Mouse (Mus musculus): ENCODE results near the gene Tox4. TPM values are rescaled to one million over a fixed set of nuclear protein-coding genes. Genes with fewer than 3 reads are reported as not detected.

Gene Tox4
- polyA plus RNA-seq, 1 experiment from 2014 or later, result 56.0 TPM

DNA sequence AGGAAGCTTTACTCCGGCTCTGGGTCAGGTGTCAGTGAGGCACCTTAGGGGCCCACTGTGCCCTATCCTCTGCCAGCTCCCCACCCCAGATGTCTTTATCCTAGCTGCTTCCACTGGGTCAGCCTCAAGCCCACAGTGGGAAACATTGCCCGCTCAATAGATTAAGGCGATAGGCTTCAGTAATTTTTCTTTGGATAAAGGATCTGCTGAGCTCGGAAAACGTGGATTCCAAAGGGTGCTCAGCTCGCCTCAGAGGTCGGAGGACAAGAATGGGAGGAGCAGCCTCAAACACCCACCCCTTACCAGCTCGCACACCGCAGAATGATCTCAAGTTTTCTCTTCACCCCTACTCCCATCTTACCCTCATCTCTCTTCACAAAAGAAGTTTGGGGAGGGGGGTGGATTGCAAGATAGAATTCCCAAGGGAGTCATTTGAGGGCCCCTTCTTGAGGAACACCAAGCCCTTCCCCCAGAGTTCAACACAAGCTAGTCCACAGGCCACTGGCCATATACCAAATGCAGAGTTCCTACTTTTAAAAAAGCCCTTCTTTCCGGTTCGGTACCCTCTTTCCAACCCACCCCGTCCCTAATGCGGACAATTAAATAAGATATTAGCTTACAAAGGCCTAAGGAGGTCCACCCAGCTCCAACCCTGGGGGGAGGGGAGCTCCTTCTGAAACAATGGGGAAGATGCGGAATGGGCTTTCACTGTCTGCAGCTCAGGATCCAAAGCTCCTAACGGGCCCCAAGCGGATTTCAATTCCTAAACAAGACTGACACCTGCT is 37.7 kb downstream of the Tox4 start:
- peak; percentile 66 for ATAC-seq (ENCODE audit: insufficient number of reproducible peaks, insufficient read depth, low FRiP score, low read depth)
- H3K36me3 ChIP-seq (ENCODE audit: control insufficient read depth, insufficient read depth, low read length), result peaks cover 25% of the 10 kb centered on the region
- H3K4me1 ChIP-seq (ENCODE audit: control insufficient read depth, insufficient read depth, low read length), result peaks cover 13% of the 10 kb centered on the region
- peak overlapping the region; percentile 83 for H3K4me2 ChIP-seq (replicated peaks; ENCODE audit: low read depth, low read length)
- H3K4me3 ChIP-seq (ENCODE audit: low read depth, low read length), result peak overlapping the region; percentile 74
- no peaks in the 10 kb centered on the region for H3K9me3 ChIP-seq (ENCODE audit: control insufficient read depth, low read depth, low read length)
- peak overlapping the region; percentile 91 for H3K27ac ChIP-seq (ENCODE audit: low read length)
- H3K9ac ChIP-seq (replicated peaks; ENCODE audit: low read depth, low read length), result peak overlapping the region; percentile 84; the same call in 1 of the 2 replicates
- H3K27me3 ChIP-seq (ENCODE audit: control insufficient read depth, insufficient read depth, low read length), result no peaks in the 10 kb centered on the region
- 7% methylated on average over 16 of the region's 16 CpGs for WGBS

DNA sequence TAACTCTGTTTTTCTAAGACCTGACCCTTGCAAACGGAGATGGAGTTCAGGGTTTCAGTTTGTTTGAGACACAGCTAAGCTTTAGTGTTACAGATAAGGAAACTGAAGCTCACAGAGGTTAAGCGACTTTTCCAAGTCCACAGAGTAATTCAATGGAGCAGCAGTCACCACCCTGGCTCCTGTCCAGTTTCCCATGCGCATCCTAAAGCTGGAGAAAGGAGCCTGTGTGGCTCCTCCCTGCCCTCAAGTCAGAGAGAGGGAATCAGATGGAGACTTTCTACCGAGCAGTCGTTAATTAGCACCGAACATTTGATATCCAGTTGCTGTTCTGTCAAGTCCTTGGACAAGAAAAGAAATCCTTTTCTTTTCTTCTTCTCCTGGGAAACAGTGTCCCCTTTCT is 40.4 kb downstream of the Tox4 start:
- Histone ChIP-seq H3K36me3 (ENCODE audit: control insufficient read depth, insufficient read depth, low read length) (no peaks in the 10 kb centered on the region; the same call in 1 of the 2 replicates), H3K4me3 (ENCODE audit: low read depth, low read length) (no peak overlapping the region), H3K27ac (ENCODE audit: low read length) (no peak overlapping the region), H3K9ac (replicated peaks; ENCODE audit: low read depth, low read length) (no peak overlapping the region), H3K27me3 (ENCODE audit: control insufficient read depth, insufficient read depth, low read length) (no peaks in the 10 kb centered on the region), H3K9me3 (ENCODE audit: control insufficient read depth, low read depth, low read length) (no peaks in the 10 kb centered on the region), H3K4me2 (replicated peaks; ENCODE audit: low read depth, low read length) (no peak overlapping the region), H3K4me1 (ENCODE audit: control insufficient read depth, insufficient read depth, low read length) (peaks cover 13% of the 10 kb centered on the region)
- WGBS, result 57% methylated on average over 6 of the region's 6 CpGs
- no peak for ATAC-seq (ENCODE audit: insufficient number of reproducible peaks, insufficient read depth, low FRiP score, low read depth)

DNA sequence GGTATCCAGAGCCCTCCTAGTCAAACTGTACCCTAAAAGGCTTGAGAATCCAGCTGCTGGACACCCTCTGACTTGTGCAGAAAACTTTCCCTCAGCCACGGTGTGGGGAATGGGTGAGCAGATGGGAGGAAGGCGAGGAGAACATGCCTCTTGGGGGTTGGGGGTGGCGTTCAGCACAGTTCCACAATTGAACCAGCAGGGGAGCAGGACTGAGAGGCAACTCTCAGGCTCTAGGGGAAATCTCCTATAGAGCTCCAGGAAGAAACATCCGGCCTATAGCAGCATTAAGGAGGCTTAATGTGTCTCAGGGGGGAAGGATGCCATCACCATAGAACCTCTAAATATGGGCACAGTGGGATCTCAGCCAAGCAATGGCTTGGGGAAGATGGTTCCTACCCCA is 46.9 kb downstream of the Tox4 start:
- Histone ChIP-seq H3K36me3 (ENCODE audit: control insufficient read depth, insufficient read depth, low read length) (no peaks in the 10 kb centered on the region), H3K4me3 (ENCODE audit: low read depth, low read length) (no peak overlapping the region), H3K9me3 (ENCODE audit: control insufficient read depth, low read depth, low read length) (no peaks in the 10 kb centered on the region), H3K4me2 (replicated peaks; ENCODE audit: low read depth, low read length) (no peak overlapping the region), H3K27me3 (ENCODE audit: control insufficient read depth, insufficient read depth, low read length) (0 out of 2 replicates have a peak, but pooled peaks cover 4% of the 10 kb centered on the region), H3K4me1 (ENCODE audit: control insufficient read depth, insufficient read depth, low read length) (0 out of 2 replicates have a peak, but pooled peaks cover 4% of the 10 kb centered on the region), H3K9ac (replicated peaks; ENCODE audit: low read depth, low read length) (no peak overlapping the region), H3K27ac (ENCODE audit: low read length) (no peak overlapping the region)
- peak; percentile 28; the same call in 1 of the 2 replicates for ATAC-seq (ENCODE audit: insufficient number of reproducible peaks, insufficient read depth, low FRiP score, low read depth)
- 14% methylated on average over 4 of the region's 4 CpGs for WGBS

DNA sequence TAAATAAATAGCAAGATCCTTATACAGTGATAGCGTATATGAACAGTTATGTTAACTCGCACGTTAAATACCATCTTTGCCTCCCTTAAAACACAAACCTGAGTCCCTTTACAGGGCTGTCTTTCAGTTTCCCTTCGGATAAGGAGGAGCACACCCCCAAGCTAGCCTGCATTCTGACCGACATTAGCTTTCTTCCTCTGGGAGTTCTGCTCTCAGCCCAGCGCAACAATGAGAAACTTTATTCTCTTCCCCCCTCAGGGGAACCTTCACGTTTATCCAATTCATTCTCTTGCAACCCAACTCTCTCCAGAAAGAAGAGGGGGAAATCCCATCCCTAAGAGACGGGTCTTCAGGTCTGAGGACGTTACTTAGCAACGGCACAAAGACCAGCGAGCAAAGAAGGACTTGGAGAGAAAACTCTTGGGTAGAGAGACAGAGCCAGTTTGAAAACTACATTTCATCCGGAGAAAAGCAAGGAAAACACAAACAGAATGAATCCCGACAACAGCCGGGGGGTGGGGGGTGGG is 48.5 kb downstream of the Tox4 start:
- Histone ChIP-seq H3K4me2 (replicated peaks; ENCODE audit: low read depth, low read length) (peak overlapping the region; percentile 74), H3K9ac (replicated peaks; ENCODE audit: low read depth, low read length) (no peak overlapping the region), H3K36me3 (ENCODE audit: control insufficient read depth, insufficient read depth, low read length) (no peaks in the 10 kb centered on the region), H3K27me3 (ENCODE audit: control insufficient read depth, insufficient read depth, low read length) (0 out of 2 replicates have a peak, but pooled peaks cover 4% of the 10 kb centered on the region), H3K4me3 (ENCODE audit: low read depth, low read length) (peak overlapping the region; percentile 38), H3K4me1 (ENCODE audit: control insufficient read depth, insufficient read depth, low read length) (0 out of 2 replicates have a peak, but pooled peaks cover 4% of the 10 kb centered on the region), H3K27ac (ENCODE audit: low read length) (no peak overlapping the region), H3K9me3 (ENCODE audit: control insufficient read depth, low read depth, low read length) (no peaks in the 10 kb centered on the region)
- 5% methylated on average over 14 of the region's 14 CpGs for WGBS
- ATAC-seq (ENCODE audit: insufficient number of reproducible peaks, insufficient read depth, low FRiP score, low read depth), result no peak

DNA sequence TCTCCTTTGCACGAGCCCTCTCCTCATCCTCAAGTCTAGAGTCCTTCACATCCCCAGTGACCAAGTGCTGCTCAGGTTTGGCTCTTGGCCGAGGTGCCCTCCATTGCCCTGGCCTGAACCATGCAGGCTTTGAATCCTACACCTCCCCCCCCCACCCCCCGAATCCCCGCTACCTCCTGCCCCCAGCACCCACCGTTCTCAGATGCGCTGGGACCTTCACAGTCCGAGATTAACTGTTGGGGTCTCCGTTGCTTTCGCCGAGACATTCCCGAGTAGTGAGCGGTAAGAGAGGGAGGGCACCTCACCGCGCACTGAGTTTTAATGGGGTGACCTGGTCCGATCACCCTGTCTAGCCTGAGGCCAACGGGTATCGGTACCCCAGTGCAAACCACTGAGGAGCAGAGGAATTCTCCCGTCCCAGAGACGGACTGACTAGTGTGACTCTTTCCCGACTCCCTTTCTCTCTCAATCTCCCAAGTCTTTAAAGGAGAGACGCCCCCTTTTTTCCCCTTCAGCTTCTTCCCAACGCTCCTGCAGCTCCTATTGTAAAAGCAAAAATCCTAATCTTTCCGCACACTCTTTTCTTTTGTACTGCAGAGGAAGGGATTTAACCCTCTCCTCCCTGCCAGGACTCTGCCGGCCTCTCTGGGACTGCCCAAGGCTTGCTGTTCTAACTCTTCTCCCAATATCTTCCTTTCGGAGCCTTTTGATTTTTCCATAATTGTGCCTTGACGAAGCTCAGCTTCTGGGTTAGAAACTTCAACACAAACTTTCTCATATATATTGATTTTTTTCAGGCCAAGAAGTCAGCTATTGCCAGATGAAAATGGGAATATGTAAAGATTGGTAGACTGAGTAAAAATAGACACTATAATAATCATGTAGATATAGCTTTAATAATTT is 49.2 kb downstream of the Tox4 start, which contains the start of gene Sall2:
Gene Sall2 (minus strand): TSS at position 853 of the 903 bp plus-strand sequence.
- Histone ChIP-seq H3K4me3 (ENCODE audit: low read depth, low read length) (peak within 1 kb of the TSS; percentile 38), H3K4me1 (ENCODE audit: control insufficient read depth, insufficient read depth, low read length) (0 out of 2 replicates have a peak, but pooled peaks cover 4% of the 10 kb centered on the region), H3K9me3 (ENCODE audit: control insufficient read depth, low read depth, low read length) (no peaks in the 10 kb centered on the region), H3K4me2 (replicated peaks; ENCODE audit: low read depth, low read length) (peak within 1 kb of the TSS; percentile 74), H3K9ac (replicated peaks; ENCODE audit: low read depth, low read length) (no peak within 1 kb of the TSS; the same call in 1 of the 2 replicates), H3K27ac (ENCODE audit: low read length) (no peak within 1 kb of the TSS), H3K27me3 (ENCODE audit: control insufficient read depth, insufficient read depth, low read length) (0 out of 2 replicates have a peak, but pooled peaks cover 4% of the 10 kb centered on the region), H3K36me3 (ENCODE audit: control insufficient read depth, insufficient read depth, low read length) (no peaks in the 10 kb centered on the region)
- 2% methylated on average over 26 of the region's 26 CpGs for WGBS
- ATAC-seq (ENCODE audit: insufficient number of reproducible peaks, insufficient read depth, low FRiP score, low read depth), result peak; percentile 49; the same call in 1 of the 2 replicates

DNA sequence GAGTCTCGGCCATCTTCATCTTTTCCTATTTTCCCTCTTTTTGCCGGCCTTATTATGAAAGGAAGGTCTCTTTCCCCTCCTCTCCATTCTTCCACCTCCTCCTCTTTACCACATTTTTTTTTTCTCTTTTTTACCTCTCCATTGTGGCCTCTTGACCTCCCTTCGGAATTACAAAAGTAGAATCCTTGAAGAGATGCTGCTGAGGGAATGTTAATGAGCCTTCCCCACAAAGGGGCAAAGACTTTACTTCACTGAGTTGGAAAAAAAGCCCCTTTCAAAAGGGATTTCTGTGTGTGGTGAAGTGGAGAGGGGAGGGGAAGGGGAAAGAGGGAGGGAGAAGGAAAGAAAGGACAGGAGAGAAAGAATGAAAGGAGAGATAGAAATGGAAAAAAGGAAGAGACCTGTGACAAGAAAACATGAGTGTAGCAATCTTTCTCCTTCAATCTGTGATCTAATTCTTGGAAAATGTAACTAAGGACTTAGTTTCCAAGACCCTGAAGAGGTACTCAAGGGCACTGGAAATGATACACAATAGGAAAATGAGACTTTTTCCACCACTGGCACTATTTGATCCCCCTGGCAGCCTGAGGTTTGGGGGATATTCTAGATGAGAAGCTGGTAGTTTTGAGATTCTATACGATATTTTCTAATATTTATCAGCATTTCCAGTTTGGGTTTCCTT is 52.3 kb downstream of the Tox4 start:
- Histone ChIP-seq H3K4me1 (ENCODE audit: control insufficient read depth, insufficient read depth, low read length) (0 out of 2 replicates have a peak, but pooled peaks cover 4% of the 10 kb centered on the region), H3K27ac (ENCODE audit: low read length) (no peak overlapping the region), H3K9me3 (ENCODE audit: control insufficient read depth, low read depth, low read length) (no peaks in the 10 kb centered on the region), H3K9ac (replicated peaks; ENCODE audit: low read depth, low read length) (no peak overlapping the region), H3K4me3 (ENCODE audit: low read depth, low read length) (no peak overlapping the region), H3K27me3 (ENCODE audit: control insufficient read depth, insufficient read depth, low read length) (0 out of 2 replicates have a peak, but pooled peaks cover 4% of the 10 kb centered on the region), H3K4me2 (replicated peaks; ENCODE audit: low read depth, low read length) (no peak overlapping the region), H3K36me3 (ENCODE audit: control insufficient read depth, insufficient read depth, low read length) (no peaks in the 10 kb centered on the region)
- ATAC-seq (ENCODE audit: insufficient number of reproducible peaks, insufficient read depth, low FRiP score, low read depth), result no peak
- 29% methylated on average over 4 of the region's 4 CpGs for WGBS

DNA sequence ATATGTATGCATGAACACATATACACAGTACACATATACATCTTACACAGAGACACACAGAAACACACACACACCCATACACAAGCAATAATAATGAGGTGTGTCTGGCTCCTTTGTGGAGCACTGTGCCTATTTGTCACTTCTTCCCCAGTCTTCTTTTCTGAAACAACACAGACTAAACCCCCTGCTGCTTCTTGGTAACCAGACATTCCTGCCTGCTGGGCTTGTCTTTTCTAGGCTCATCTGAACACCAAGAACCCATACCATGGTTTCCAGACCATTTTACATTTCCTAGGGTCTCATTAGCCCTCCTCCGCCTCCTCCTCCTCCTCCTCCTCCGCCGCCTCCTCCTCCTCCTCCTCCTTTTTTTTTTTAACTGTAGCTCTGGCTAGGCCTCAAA is 53.2 kb downstream of the Tox4 start:
- H3K4me2 ChIP-seq (replicated peaks; ENCODE audit: low read depth, low read length), result no peak overlapping the region
- ATAC-seq (ENCODE audit: insufficient number of reproducible peaks, insufficient read depth, low FRiP score, low read depth), result no peak
- H3K27me3 ChIP-seq (ENCODE audit: control insufficient read depth, insufficient read depth, low read length), result 0 out of 2 replicates have a peak, but pooled peaks cover 4% of the 10 kb centered on the region
- no peaks in the 10 kb centered on the region for H3K9me3 ChIP-seq (ENCODE audit: control insufficient read depth, low read depth, low read length)
- H3K4me1 ChIP-seq (ENCODE audit: control insufficient read depth, insufficient read depth, low read length), result 0 out of 2 replicates have a peak, but pooled peaks cover 4% of the 10 kb centered on the region
- no peak overlapping the region for H3K4me3 ChIP-seq (ENCODE audit: low read depth, low read length)
- H3K36me3 ChIP-seq (ENCODE audit: control insufficient read depth, insufficient read depth, low read length), result no peaks in the 10 kb centered on the region
- no peak overlapping the region for H3K27ac ChIP-seq (ENCODE audit: low read length)
- H3K9ac ChIP-seq (replicated peaks; ENCODE audit: low read depth, low read length), result no peak overlapping the region
- 67% methylated on average over 3 of the region's 3 CpGs for WGBS

Data from stomach, embryonic 14.5 days (tissue).